Mouse (Mus musculus): Measurements from ENCODE around the gene Nck2.

DNA sequence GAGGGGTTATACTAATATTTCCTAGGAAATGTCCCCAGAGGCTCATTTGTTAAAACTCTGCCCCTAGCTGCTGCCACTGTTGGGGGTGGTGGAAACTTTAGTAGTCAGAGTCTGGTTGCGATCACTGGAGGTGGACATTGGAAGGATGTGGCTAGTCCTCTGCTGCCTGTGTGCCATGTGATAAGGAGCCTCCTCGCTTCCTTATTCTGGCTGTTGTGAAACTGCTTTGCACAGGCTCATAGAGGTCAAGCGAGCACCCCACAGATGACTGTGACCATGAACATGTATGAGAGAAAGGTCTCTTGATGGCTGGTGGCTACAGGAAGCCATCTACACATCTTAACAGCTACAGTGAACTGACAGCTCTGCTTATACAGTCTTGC, 76.6 kb downstream of the Nck2 start:
- TF ChIP-seq GATA1 (IDR thresholded peaks at IDR 0.05; ENCODE audit: low read length) (no peak), TAL1 (IDR thresholded peaks at IDR 0.05; ENCODE audit: low read length) (no peak)
